Mouse (Mus musculus) E14TG2a.4 (cell line): ENCODE measurements around the gene Hoxa4.

Source experiments
- H3K27me3 ChIP-seq: 2 replicates; pipeline ENCODE4 v1.6.1; 2014; ENCODE audit warnings: low read length, control low read depth; ENCODE audit not compliant: insufficient read depth
- H3K36me3 ChIP-seq: 2 replicates; pipeline ENCODE4 v1.6.1; 2014; ENCODE audit warnings: low read length, control low read depth; ENCODE audit not compliant: insufficient read depth
- H3K4me1 ChIP-seq: replicated peaks from 2 replicates; pipeline ENCODE4 v1.6.1; 2014; ENCODE audit warnings: low read depth, low read length, control low read depth
- H3K4me3 ChIP-seq: replicated peaks from 2 replicates; pipeline ENCODE4 v1.5.1; 2014; ENCODE audit warnings: mild to moderate bottlenecking, low read length
- H3K9me3 ChIP-seq: 2 replicates; pipeline ENCODE4 v1.6.1; 2014; ENCODE audit warnings: low read length, control low read depth
- CTCF ChIP-seq: conservative IDR thresholded peaks from 2 replicates; pipeline ENCODE4 v1.5.1; 2014; ENCODE audit warnings: low read length
- NANOG ChIP-seq: IDR thresholded peaks from 2 replicates; pipeline ENCODE4 v1.6.1; 2014; ENCODE audit warnings: borderline replicate concordance, low read length, mixed read lengths
- POU5F1 ChIP-seq: IDR thresholded peaks from 2 replicates; pipeline ENCODE4 v1.6.1; 2014; ENCODE audit warnings: low read length, borderline replicate concordance

Gene Hoxa4

GRCm38 (mm10) chr6:52159979-52160378 is 31.6 kb downstream of the Hoxa4 start:
- H3K4me1 ChIP-seq = peaks cover 61% of the 10 kb centered on the region
- H3K4me3 ChIP-seq = 0 out of 2 replicates have a peak overlapping the region, but pooled peaks have one; percentile 93
- H3K36me3 ChIP-seq = no peaks in the 10 kb centered on the region
- no peaks in the 10 kb centered on the region for H3K9me3 ChIP-seq
- H3K27me3 ChIP-seq = peaks cover 87% of the 10 kb centered on the region
- TF ChIP-seq POU5F1 (no peak), CTCF (no peak), NANOG (no peak)

- Histone ChIP-seq H3K4me3 (peak overlapping the region; percentile 93), H3K9me3 (no peaks in the 10 kb centered on the region), H3K4me1 (peaks cover 58% of the 10 kb centered on the region), H3K27me3 (peaks cover 87% of the 10 kb centered on the region), H3K36me3 (no peaks in the 10 kb centered on the region)
- TF ChIP-seq NANOG = no peak
Measured at GRCm38 (mm10) chr6:52159164-52159761, 32.3 kb downstream of the Hoxa4 start.

- no peaks in the 10 kb centered on the region for H3K36me3 ChIP-seq
- no peak for TF ChIP-seq CTCF
- TF ChIP-seq POU5F1 = no peak
- TF ChIP-seq NANOG = no peak
- peaks cover 59% of the 10 kb centered on the region for H3K4me1 ChIP-seq
- peaks cover 86% of the 10 kb centered on the region for H3K27me3 ChIP-seq
- H3K9me3 ChIP-seq = no peaks in the 10 kb centered on the region
- peak within 1 kb of the TSS; percentile 93 for H3K4me3 ChIP-seq
Measured at GRCm38 (mm10) chr6:52158276-52159051, 33.1 kb downstream of the Hoxa4 start, which contains the start of gene Hoxa1. Gene Hoxa1, minus strand, starts transcription at chr6:52158317.

GRCm38 (mm10) chr6:52157466-52158275 is 33.9 kb downstream of the Hoxa4 start:
- Histone ChIP-seq H3K4me1 (peaks cover 59% of the 10 kb centered on the region), H3K4me3 (peak overlapping the region; percentile 93), H3K9me3 (no peaks in the 10 kb centered on the region), H3K27me3 (peaks cover 86% of the 10 kb centered on the region), H3K36me3 (no peaks in the 10 kb centered on the region)
- no peak for TF ChIP-seq CTCF
- no peak for TF ChIP-seq NANOG
- no peak for TF ChIP-seq POU5F1

GRCm38 (mm10) chr6:52156551-52157200 is 34.9 kb downstream of the Hoxa4 start:
- TF ChIP-seq CTCF (no peak), POU5F1 (no peak), NANOG (no peak)
- Histone ChIP-seq H3K27me3 (peaks cover 87% of the 10 kb centered on the region), H3K9me3 (no peaks in the 10 kb centered on the region), H3K36me3 (no peaks in the 10 kb centered on the region), H3K4me3 (no peak overlapping the region), H3K4me1 (peaks cover 64% of the 10 kb centered on the region)

GRCm38 (mm10) chr6:52155471-52155870 is 36.1 kb downstream of the Hoxa4 start:
- H3K27me3 ChIP-seq = peaks cover 87% of the 10 kb centered on the region
- no peaks in the 10 kb centered on the region for H3K9me3 ChIP-seq
- TF ChIP-seq CTCF (no peak), POU5F1 (no peak)
- H3K4me1 ChIP-seq = peaks cover 61% of the 10 kb centered on the region
- H3K36me3 ChIP-seq = no peaks in the 10 kb centered on the region
- no peak overlapping the region for H3K4me3 ChIP-seq

GRCm38 (mm10) chr6:52154044-52154443 is 37.5 kb downstream of the Hoxa4 start:
- TF ChIP-seq NANOG (peak; percentile 43; the same call in 1 of the 2 replicates), POU5F1 (no peak), CTCF (no peak)
- Histone ChIP-seq H3K9me3 (no peaks in the 10 kb centered on the region), H3K4me1 (peaks cover 56% of the 10 kb centered on the region), H3K27me3 (peaks cover 86% of the 10 kb centered on the region), H3K4me3 (no peak overlapping the region), H3K36me3 (no peaks in the 10 kb centered on the region)

GRCm38 (mm10) chr6:52153270-52153669 is 38.3 kb downstream of the Hoxa4 start:
- H3K4me1 ChIP-seq = peaks cover 56% of the 10 kb centered on the region
- TF ChIP-seq NANOG (peak; percentile 70; the same call in 1 of the 2 replicates), CTCF (no peak), POU5F1 (no peak)
- H3K4me3 ChIP-seq = no peak overlapping the region
- peaks cover 89% of the 10 kb centered on the region for H3K27me3 ChIP-seq
- no peaks in the 10 kb centered on the region for H3K9me3 ChIP-seq
- H3K36me3 ChIP-seq = no peaks in the 10 kb centered on the region
